Mouse (Mus musculus): ENCODE results near the gene Pfdn2.
"Not testable (repeated sequence)": the region's sequence is repeated elsewhere in the genome, so short reads cannot be mapped to it uniquely, and the experiment has no call there.

Gene Pfdn2

DNA sequence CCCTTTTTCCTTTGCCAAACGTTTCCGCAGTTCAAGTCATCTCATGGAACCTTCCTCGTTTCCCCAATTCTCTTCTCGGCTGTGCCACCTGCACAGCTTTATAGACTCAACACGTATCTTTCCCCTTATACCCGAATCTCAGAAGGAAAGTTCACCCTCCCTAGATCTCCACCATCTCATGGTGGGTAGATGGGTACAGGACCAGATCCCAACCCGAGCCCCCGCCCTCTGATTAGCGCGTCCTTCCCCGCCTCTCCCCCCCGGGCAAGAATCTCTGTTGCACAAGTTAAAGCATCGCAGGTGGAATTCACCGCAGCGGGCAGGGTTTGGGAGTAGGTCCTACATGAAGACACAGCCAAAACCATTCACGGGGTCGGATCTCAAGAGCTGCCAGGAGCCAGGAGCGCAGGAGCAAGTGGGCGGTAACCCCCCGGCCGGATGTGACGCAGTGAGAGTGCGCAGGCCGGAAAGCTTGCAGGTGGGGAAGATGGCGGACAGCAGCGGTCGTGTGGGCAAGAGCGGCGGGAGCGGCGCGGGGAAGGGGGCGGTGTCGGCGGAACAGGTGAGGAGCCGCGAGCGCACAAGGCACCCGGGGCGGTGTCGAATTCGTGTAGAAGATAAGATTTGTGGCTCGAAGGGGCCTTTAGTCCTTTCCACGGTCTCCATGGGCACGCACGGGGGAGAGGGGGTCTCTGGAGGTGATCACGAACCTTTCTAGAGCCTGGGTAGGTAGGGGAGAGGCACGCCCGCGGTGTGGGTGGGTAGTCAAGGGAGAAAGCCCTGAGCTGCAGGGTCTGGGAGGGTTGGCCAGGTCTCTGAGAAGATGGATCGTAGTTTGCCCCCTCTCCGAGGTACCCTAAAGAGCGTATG, at the start of gene Pfdn2, which contains the start of gene Nit1:
TSS of gene Pfdn2 (plus strand) at position 446 of the 870 bp plus-strand sequence.
TSS of gene Nit1 (minus strand) at position 422 of the 870 bp plus-strand sequence.
- in situ Hi-C loops (cut with MboI; ENCODE audit: low sequenced_read_pairs), result no loop called here

DNA sequence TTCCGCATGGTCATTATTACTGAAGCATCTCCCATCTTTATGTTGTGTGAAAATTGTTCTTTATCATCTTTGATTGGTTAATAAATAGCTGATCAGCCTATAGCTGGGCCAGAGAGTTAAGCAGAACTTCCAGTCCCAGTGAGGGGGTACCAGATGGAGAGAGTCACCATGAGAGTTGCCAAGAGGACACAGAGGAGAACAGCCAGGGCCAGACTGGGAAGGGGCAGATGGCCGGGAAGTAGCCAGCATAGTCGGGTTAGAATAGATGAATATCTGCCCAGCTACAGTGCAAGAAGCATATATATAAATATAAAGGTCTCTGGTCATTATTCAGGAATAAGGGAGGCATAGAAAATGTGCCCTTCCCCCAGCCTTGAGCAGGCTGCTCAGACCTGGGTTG, 47.2 kb upstream of the Pfdn2 start:
- in situ Hi-C loops (cut with MboI; ENCODE audit: low sequenced_read_pairs), result no loop called here

DNA sequence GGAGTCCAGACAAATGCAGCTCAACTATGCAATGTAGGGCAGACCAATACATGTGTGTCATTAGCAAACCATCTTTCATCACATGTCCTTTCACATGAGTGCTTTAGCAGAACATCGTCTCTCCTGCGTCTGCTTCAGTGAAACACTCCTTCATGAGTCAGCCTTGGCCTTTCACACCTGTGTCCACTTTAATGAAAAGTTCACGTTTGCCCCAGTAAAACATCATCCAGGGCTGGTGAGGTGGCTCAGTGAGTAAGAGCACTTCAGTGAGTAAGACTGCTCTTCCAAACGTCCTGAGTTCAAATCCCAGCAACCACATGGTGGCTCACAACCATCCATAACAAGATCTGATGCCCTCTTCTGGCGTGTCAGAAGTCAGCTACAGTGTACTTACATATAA, 39.3 kb upstream of the Pfdn2 start:
- in situ Hi-C loops (cut with MboI; ENCODE audit: low sequenced_read_pairs), result not testable (repeated sequence)

- in situ Hi-C loops (cut with MboI; ENCODE audit: low sequenced_read_pairs), result no loop called here
Observed at GRCm38 (mm10) chr1:171309321-171309720, 36.1 kb upstream of the Pfdn2 start.

- in situ Hi-C loops (cut with MboI; ENCODE audit: low sequenced_read_pairs), result no loop called here
Observed at GRCm38 (mm10) chr1:171319748-171320147, 25.7 kb upstream of the Pfdn2 start.

GRCm38 (mm10) chr1:171320151-171320550, 25.3 kb upstream of the Pfdn2 start:
- in situ Hi-C loops (cut with MboI; ENCODE audit: low sequenced_read_pairs), result no loop called here

DNA sequence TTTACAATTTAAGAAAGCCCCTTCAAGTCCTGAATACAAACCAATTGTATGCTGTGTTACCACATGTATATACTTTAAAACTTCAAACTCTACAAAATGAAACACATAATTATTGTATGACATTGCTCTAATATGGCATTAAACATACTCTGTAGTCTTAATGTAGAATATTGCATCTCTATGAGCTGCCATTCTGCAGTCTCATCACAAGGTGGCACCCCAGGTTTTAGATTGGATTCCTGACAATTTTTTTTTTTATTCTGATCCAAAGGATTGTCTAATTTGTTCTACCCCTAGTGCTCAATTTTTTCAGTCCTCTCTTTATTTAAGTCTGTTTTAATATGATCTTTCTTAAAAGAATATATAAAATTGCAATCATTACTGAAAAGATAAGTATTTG, 24.1 kb upstream of the Pfdn2 start:
- in situ Hi-C loops (cut with MboI; ENCODE audit: low sequenced_read_pairs), result no loop called here

- in situ Hi-C loops (cut with MboI; ENCODE audit: low sequenced_read_pairs), result no loop called here
Observed at GRCm38 (mm10) chr1:171322012-171322411, 23.5 kb upstream of the Pfdn2 start.

DNA sequence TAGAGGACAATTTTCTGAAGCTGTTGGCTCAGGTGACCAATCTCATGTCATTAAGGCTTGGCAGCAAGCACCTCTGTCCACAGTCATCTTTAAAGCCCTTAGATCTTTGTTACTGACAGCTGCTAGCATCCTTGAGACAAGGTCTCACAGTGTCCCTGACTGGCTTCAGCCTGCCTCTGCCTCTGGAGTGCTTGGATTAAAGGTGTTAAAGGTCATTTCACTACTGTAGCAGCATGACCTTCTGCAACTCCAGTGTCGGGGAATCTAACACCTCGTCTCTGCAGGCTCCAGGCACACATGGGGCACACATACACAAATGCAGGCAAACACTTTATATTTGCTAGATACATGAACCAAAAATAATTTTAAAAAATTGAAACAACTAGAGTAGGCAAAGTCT, 19.9 kb upstream of the Pfdn2 start:
- in situ Hi-C loops (cut with MboI; ENCODE audit: low sequenced_read_pairs), result no loop called here

- in situ Hi-C loops (cut with MboI; ENCODE audit: low sequenced_read_pairs), result not testable (repeated sequence)
Observed at GRCm38 (mm10) chr1:171326588-171326987, 18.9 kb upstream of the Pfdn2 start.

- in situ Hi-C loops (cut with MboI; ENCODE audit: low sequenced_read_pairs), result no loop called here
Observed at GRCm38 (mm10) chr1:171328244-171328643, 17.2 kb upstream of the Pfdn2 start.

- in situ Hi-C loops (cut with MboI; ENCODE audit: low sequenced_read_pairs), result no loop called here
Observed at GRCm38 (mm10) chr1:171328839-171329432, 16.5 kb upstream of the Pfdn2 start, which contains the start of gene Dedd. Dedd (plus strand) TSS chr1:171329145.

- in situ Hi-C loops (cut with MboI; ENCODE audit: low sequenced_read_pairs), result no loop called here
Observed at GRCm38 (mm10) chr1:171329433-171330215, 15.8 kb upstream of the Pfdn2 start.

DNA sequence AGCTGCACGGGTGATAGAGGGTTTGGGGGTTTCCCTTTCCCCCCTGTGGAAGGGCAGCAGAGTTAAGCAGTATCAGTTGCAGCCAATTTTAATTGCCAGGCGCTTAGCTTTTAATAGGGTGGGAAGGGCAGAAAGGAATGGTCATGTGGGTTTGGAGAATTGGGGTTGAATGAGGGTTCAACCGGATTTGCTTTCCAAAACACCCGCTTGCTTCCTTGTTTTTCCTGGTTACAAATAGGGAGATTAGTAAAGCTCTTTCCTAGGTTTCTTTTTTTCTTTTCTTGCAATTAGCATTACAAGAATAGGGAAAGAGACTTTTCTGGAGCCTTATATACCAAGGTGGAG, 15.3 kb upstream of the Pfdn2 start:
- in situ Hi-C loops (cut with MboI; ENCODE audit: low sequenced_read_pairs), result no loop called here

DNA sequence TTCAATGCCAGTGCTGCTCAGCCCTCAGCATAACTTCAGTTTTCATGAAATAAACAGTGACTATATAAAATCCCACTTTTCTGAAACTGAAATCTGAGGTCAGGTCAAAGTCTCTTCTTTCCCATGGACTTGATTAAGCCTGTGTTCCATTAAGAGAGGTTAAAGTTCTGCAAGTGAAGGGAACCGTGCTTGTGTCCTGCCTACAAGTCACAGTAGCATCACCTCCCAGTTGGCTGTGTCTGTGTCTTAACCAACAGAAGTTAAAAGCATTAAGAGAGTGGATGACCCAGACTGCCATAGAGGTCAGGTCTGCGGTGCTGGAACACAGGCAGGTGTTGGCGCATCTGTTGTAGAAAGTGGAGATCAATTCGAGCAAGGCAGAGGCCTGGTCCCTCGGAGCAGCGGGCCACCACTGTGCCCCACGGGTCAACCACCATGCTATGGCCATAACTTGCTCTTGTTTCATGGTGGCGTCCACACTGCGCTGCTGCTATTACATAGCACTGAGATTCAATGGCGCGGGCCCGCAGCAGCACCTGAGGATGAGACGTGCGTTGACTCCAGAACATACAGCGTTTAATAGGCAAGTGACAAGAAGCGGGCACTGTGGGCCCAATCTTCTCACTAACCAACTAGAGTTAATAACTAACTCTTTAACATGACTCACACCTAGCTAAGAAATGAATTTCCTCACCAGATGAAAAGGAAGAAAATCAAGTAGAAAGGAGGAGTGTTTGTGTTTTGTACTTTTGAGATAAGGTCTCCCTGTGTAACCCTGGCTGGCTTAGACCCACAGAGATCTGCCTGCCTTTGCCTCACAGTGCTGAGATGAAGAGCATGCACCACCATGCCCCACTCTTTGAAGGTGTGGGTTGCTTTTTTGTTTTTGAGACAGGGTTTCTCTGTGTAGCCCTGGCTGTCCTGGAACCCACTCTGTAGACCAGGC, 2.9 kb upstream of the Pfdn2 start:
- in situ Hi-C loops (cut with MboI; ENCODE audit: low sequenced_read_pairs), result no loop called here

- in situ Hi-C loops (cut with MboI; ENCODE audit: low sequenced_read_pairs), result no loop called here
Observed at GRCm38 (mm10) chr1:171343922-171344677, 1.4 kb upstream of the Pfdn2 start.

- in situ Hi-C loops (cut with MboI; ENCODE audit: low sequenced_read_pairs), result no loop called here
Observed at GRCm38 (mm10) chr1:171344715-171345114, 755 bp upstream of the Pfdn2 start.

- in situ Hi-C loops (cut with MboI; ENCODE audit: low sequenced_read_pairs), result no loop called here
Observed at GRCm38 (mm10) chr1:171346095-171346450, 603 bp downstream of the Pfdn2 start.

DNA sequence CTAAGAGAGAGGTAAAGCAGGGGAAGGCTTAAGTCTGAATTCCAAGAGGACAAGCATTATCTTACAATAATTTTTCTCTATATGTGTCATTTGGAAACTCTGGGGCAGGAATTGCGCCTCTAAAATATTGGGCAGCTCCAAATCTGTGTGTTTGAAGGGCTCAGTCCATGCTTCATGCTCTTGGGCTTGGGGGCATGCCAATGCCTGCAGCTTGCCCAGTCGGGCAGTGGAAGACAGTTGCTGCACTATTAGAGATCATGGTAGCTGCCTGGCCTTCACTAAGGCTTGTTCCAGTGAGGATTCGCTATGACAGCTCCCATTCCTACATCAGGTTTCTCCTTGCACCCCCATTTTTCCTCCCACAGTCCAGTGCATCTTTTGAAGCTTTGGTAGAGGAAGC, 3.2 kb downstream of the Pfdn2 start:
- in situ Hi-C loops (cut with MboI; ENCODE audit: low sequenced_read_pairs), result no loop called here

DNA sequence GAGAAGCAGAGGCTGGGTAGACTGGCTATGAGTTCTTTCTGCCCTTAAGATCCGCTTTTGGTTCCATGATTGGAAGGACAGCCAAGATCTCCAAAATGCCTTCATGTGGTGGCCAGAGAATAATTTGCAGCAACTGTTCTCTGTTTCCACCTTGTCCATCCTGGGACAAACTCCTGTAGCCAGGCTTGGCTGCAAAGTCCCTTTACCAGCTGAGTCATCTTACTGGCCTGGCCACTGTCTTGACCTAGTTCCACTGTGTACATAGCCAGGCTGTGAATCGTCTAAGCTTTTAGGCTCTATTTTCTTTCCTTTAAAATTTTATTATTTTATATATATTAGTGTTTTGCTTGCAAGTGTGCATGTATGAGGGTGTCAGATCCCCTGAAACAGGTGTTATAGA, 3.7 kb downstream of the Pfdn2 start:
- in situ Hi-C loops (cut with MboI; ENCODE audit: low sequenced_read_pairs), result no loop called here
